Mouse (Mus musculus): ENCODE measurements around the gene Pacsin2.

- TF ChIP-seq CTCF (conservative IDR thresholded peaks at IDR 0.05; ENCODE audit: low read length) (no peak), NANOG (IDR thresholded peaks at IDR 0.05; ENCODE audit: borderline replicate concordance, low read length) (no peak)
These were observed 880 bp downstream of the Pacsin2 start for GRCm38 (mm10) chr15:83463369-83464082.

Data from E14TG2a.4 (cell line).